Mouse (Mus musculus) lung, postnatal 0 days (tissue): ENCODE measurements around the gene Atxn3. TPM values are rescaled to one million over a fixed set of nuclear protein-coding genes. Genes with fewer than 3 reads are reported as not detected.

Experiments used
- ATAC-seq: fragments of 200-750 bp; cut with Nextera tagmentation; 2 replicates; pipeline ENCODE4 v1.8.0; 2017; ENCODE audit warnings: moderate library complexity
- DNase-seq: peaks from one replicate; pipeline ENCODE4 v3.0.0-alpha.2; 2016; ENCODE audit warnings: low spot score
- H3K27ac ChIP-seq: fragments of 300-500 bp; sonication (generic); 2 replicates; pipeline ENCODE4 v1.5.1; 2014; ENCODE audit warnings: antibody characterized with exemption, mild to moderate bottlenecking, low read length, mixed read lengths
- H3K27me3 ChIP-seq: fragments of 300-500 bp; sonication (generic); replicated peaks from 2 replicates; pipeline ENCODE4 v1.6.1; 2014; ENCODE audit warnings: low read length, mixed read lengths; ENCODE audit not compliant: insufficient read depth
- H3K36me3 ChIP-seq: fragments of 300-500 bp; sonication (generic); 2 replicates; pipeline ENCODE4 v1.6.1; 2014; ENCODE audit warnings: low read length, mixed read lengths; ENCODE audit not compliant: insufficient read depth
- H3K4me1 ChIP-seq: fragments of 300-500 bp; sonication (generic); 2 replicates; pipeline ENCODE4 v1.6.1; 2014; ENCODE audit warnings: antibody characterized with exemption, low read depth, low read length, mixed read lengths; ENCODE audit not compliant: insufficient read depth
- H3K4me2 ChIP-seq: fragments of 300-500 bp; sonication (generic); replicated peaks from 2 replicates; pipeline ENCODE4 v1.6.1; 2014; ENCODE audit warnings: low read depth, mild to moderate bottlenecking, low read length, moderate library complexity, mixed read lengths
- H3K4me3 ChIP-seq: fragments of 300-500 bp; sonication (generic); 2 replicates; pipeline ENCODE4 v1.5.1; 2014; ENCODE audit warnings: low read depth, low read length
- H3K9ac ChIP-seq: fragments of 300-500 bp; sonication (generic); replicated peaks from 2 replicates; pipeline ENCODE4 v1.6.1; 2014; ENCODE audit warnings: low read depth, mild to moderate bottlenecking
- H3K9me3 ChIP-seq: fragments of 300-500 bp; sonication (generic); 2 replicates; pipeline ENCODE4 v1.6.1; 2016; ENCODE audit warnings: low read length, mixed read lengths
- CTCF ChIP-seq: IDR thresholded peaks from 2 replicates; pipeline ENCODE4 v1.5.1; 2016; ENCODE audit warnings: antibody characterized with exemption, mild to moderate bottlenecking
- EP300 ChIP-seq: IDR thresholded peaks from 2 replicates; pipeline ENCODE4 v1.6.1; 2016; ENCODE audit warnings: antibody characterized with exemption, mild to moderate bottlenecking, control low read depth
- WGBS: fragments of 180-500 bp; shearing (Covaris S2); extraction: QIAGEN DNeasy Blood & Tissue Kit; methylation state at CpG from one replicate; pipeline ENCODE4 v1.1.7; 2014; 5-methylcytosine and 5-hydroxymethylcytosine counted together
- polyA plus RNA-seq: library from polyadenylated mRNA; unstranded; fragments of >200 nt; fragmentation: Nextera tagmentation; extraction: Ambion mirVana; gene quantifications from 2 replicates; pipeline ENCODE4 v1.2.1, GENCODE M21; 2015

Atxn3 gene
- polyA plus RNA-seq, 1 experiment from 2014 or later = 15.3 TPM

GRCm38 (mm10) chr12:101948801-101949200, 9.2 kb downstream of the Atxn3 start:
- Histone ChIP-seq H3K9me3 (no peaks in the 10 kb centered on the region), H3K27ac (no peak overlapping the region), H3K4me1 (no peaks in the 10 kb centered on the region), H3K27me3 (no peaks in the 10 kb centered on the region), H3K4me3 (no peak overlapping the region), H3K9ac (no peak overlapping the region), H3K4me2 (no peak overlapping the region), H3K36me3 (peaks cover 17% of the 10 kb centered on the region; the same call in 1 of the 2 replicates)
- WGBS = 64% methylated on average over 4 of the region's 4 CpGs
- no peak for TF ChIP-seq CTCF
- TF ChIP-seq EP300 = no peak
- no peak for DNase-seq
- no peak for ATAC-seq

GRCm38 (mm10) chr12:101947986-101948385, 10.1 kb downstream of the Atxn3 start:
- H3K27me3 ChIP-seq = no peaks in the 10 kb centered on the region

GRCm38 (mm10) chr12:101937572-101937971, 20.5 kb downstream of the Atxn3 start:
- no peaks in the 10 kb centered on the region for H3K9me3 ChIP-seq
- peaks cover 27% of the 10 kb centered on the region; the same call in 1 of the 2 replicates for H3K36me3 ChIP-seq
- H3K4me1 ChIP-seq = no peaks in the 10 kb centered on the region
- no peak for ATAC-seq
- H3K4me2 ChIP-seq = no peak overlapping the region
- WGBS = 88% methylated on average over 7 of the region's 7 CpGs
- H3K4me3 ChIP-seq = no peak overlapping the region
- H3K27me3 ChIP-seq = no peaks in the 10 kb centered on the region
- no peak for DNase-seq
- H3K27ac ChIP-seq = no peak overlapping the region
- H3K9ac ChIP-seq = no peak overlapping the region
- TF ChIP-seq EP300 (no peak), CTCF (no peak)

More at GRCm38 (mm10) chr12:101947986-101948385, 10.1 kb downstream of the Atxn3 start:
- Histone ChIP-seq H3K4me1 (no peaks in the 10 kb centered on the region), H3K4me3 (no peak overlapping the region), H3K9me3 (no peaks in the 10 kb centered on the region), H3K9ac (no peak overlapping the region), H3K36me3 (peaks cover 17% of the 10 kb centered on the region; the same call in 1 of the 2 replicates), H3K27ac (no peak overlapping the region), H3K4me2 (no peak overlapping the region)
- ATAC-seq (no peak), DNase-seq (no peak)
- 92% methylated on average over 8 of the region's 8 CpGs for WGBS
- no peak for TF ChIP-seq EP300
- no peak for TF ChIP-seq CTCF

GRCm38 (mm10) chr12:101935223-101935622, 22.8 kb downstream of the Atxn3 start:
- no peak overlapping the region for H3K9ac ChIP-seq
- H3K27ac ChIP-seq = no peak overlapping the region
- no peak overlapping the region for H3K4me2 ChIP-seq
- no peaks in the 10 kb centered on the region for H3K4me1 ChIP-seq
- peaks cover 29% of the 10 kb centered on the region for H3K36me3 ChIP-seq
- H3K9me3 ChIP-seq = no peaks in the 10 kb centered on the region
- no peaks in the 10 kb centered on the region for H3K27me3 ChIP-seq
- TF ChIP-seq EP300 = no peak
- TF ChIP-seq CTCF = no peak
- ATAC-seq (no peak), DNase-seq (no peak)
- WGBS = 89% methylated on average over 3 of the region's 3 CpGs
- H3K4me3 ChIP-seq = no peak overlapping the region

- no peaks in the 10 kb centered on the region for H3K27me3 ChIP-seq
- no peaks in the 10 kb centered on the region for H3K9me3 ChIP-seq
- no peak for ATAC-seq
- H3K4me2 ChIP-seq = no peak overlapping the region
- no peaks in the 10 kb centered on the region for H3K4me1 ChIP-seq
- TF ChIP-seq CTCF = no peak
- TF ChIP-seq EP300 = no peak
- H3K4me3 ChIP-seq = no peak overlapping the region
- no peak overlapping the region for H3K9ac ChIP-seq
- H3K27ac ChIP-seq = no peak overlapping the region
- 78% methylated on average over 1 of the region's 1 CpGs for WGBS
- DNase-seq = no peak
- peaks cover 35% of the 10 kb centered on the region for H3K36me3 ChIP-seq
Measured at GRCm38 (mm10) chr12:101928423-101928822, 29.6 kb downstream of the Atxn3 start.

- Histone ChIP-seq H3K27ac (no peak overlapping the region), H3K4me3 (no peak overlapping the region), H3K36me3 (peaks cover 19% of the 10 kb centered on the region; the same call in 1 of the 2 replicates), H3K4me1 (no peaks in the 10 kb centered on the region), H3K9me3 (no peaks in the 10 kb centered on the region), H3K4me2 (no peak overlapping the region), H3K27me3 (no peaks in the 10 kb centered on the region), H3K9ac (no peak overlapping the region)
- whole genome bisulfite sequencing = 89% methylated on average over 6 of the region's 6 CpGs
- DNase-seq = no peak
- no peak for ATAC-seq
- TF ChIP-seq EP300 (no peak), CTCF (no peak)
Measured at GRCm38 (mm10) chr12:101922313-101922712, 35.7 kb downstream of the Atxn3 start.

GRCm38 (mm10) chr12:101919847-101920246, 38.2 kb downstream of the Atxn3 start:
- no peak for DNase-seq
- H3K4me3 ChIP-seq = no peak overlapping the region
- TF ChIP-seq CTCF (no peak), EP300 (no peak)
- 82% methylated on average over 3 of the region's 3 CpGs for WGBS
- H3K9me3 ChIP-seq = no peaks in the 10 kb centered on the region
- ATAC-seq = no peak
- H3K27me3 ChIP-seq = no peaks in the 10 kb centered on the region
- no peak overlapping the region for H3K4me2 ChIP-seq
- no peak overlapping the region for H3K9ac ChIP-seq
- no peak overlapping the region for H3K27ac ChIP-seq
- H3K4me1 ChIP-seq = no peaks in the 10 kb centered on the region
- peaks cover 9% of the 10 kb centered on the region; the same call in 1 of the 2 replicates for H3K36me3 ChIP-seq
